Mouse (Mus musculus) limb, embryonic 11.5 days (tissue): Measurements from ENCODE around the gene Mrpl2. TPM values are rescaled to one million over a fixed set of nuclear protein-coding genes. Genes with fewer than 3 reads are reported as not detected.

Experiments used
- ATAC-seq: fragments of 200-750 bp; cut with Nextera tagmentation; 2 replicates; pipeline ENCODE4 v1.8.0; 2017; ENCODE audit warnings: low read depth; ENCODE audit not compliant: insufficient number of reproducible peaks, low FRiP score, low TSS enrichment
- DNase-seq: peaks from one replicate; pipeline ENCODE4 v3.0.0-alpha.2; 2015; ENCODE audit warnings: low spot score
- H3K27ac ChIP-seq: fragments of 300-500 bp; sonication (generic); replicated peaks from 2 replicates; pipeline ENCODE4 v1.5.1; 2014; ENCODE audit warnings: low read depth, mild to moderate bottlenecking, low read length
- H3K27me3 ChIP-seq: fragments of 300-500 bp; sonication (generic); 2 replicates; pipeline ENCODE4 v1.6.1; 2014; ENCODE audit warnings: mild to moderate bottlenecking, low read length, mixed read lengths; ENCODE audit not compliant: control insufficient read depth, insufficient read depth
- H3K36me3 ChIP-seq: fragments of 300-500 bp; sonication (generic); 2 replicates; pipeline ENCODE4 v1.6.1; 2014; ENCODE audit warnings: mild to moderate bottlenecking, low read length, moderate library complexity, mixed read lengths; ENCODE audit not compliant: control insufficient read depth, insufficient read depth
- H3K4me1 ChIP-seq: fragments of 300-500 bp; sonication (generic); 2 replicates; pipeline ENCODE4 v1.6.1; 2014; ENCODE audit warnings: low read length, mixed read lengths; ENCODE audit not compliant: control insufficient read depth, insufficient read depth
- H3K4me2 ChIP-seq: fragments of 300-500 bp; sonication (generic); 2 replicates; pipeline ENCODE4 v1.6.1; 2014; ENCODE audit warnings: low read depth, mild to moderate bottlenecking, moderate library complexity; ENCODE audit not compliant: severe bottlenecking
- H3K4me3 ChIP-seq: fragments of 300-500 bp; sonication (generic); 2 replicates; pipeline ENCODE4 v1.5.1; 2014; ENCODE audit warnings: low read depth, low read length
- H3K9ac ChIP-seq: fragments of 300-500 bp; sonication (generic); 2 replicates; pipeline ENCODE4 v1.6.1; 2014; ENCODE audit warnings: mild to moderate bottlenecking, low read length
- H3K9me3 ChIP-seq: fragments of 300-500 bp; sonication (generic); 2 replicates; pipeline ENCODE4 v1.6.1; 2016; ENCODE audit warnings: low read length; ENCODE audit not compliant: control insufficient read depth
- WGBS: fragments of 180-500 bp; shearing (Covaris S2); extraction: QIAGEN DNeasy Blood & Tissue Kit; methylation state at CpG from one replicate; pipeline ENCODE4 v1.1.7; 2014; 5-methylcytosine and 5-hydroxymethylcytosine counted together
- polyA plus RNA-seq: library from polyadenylated mRNA; unstranded; fragments of >200 nt; fragmentation: Nextera tagmentation; extraction: Ambion mirVana; gene quantifications from 2 replicates; pipeline ENCODE4 v1.2.1, GENCODE M21; 2014

Gene Mrpl2
- polyA plus RNA-seq, 1 experiment from 2014 or later, result 126 TPM

GRCm38 (mm10) chr17:46629685-46630441, 16.2 kb upstream of the Mrpl2 start:
- peak; percentile 76 for ATAC-seq
- Histone ChIP-seq H3K4me3 (peak overlapping the region; percentile 99), H3K36me3 (no peaks in the 10 kb centered on the region; the same call in 1 of the 2 replicates), H3K27me3 (no peaks in the 10 kb centered on the region), H3K4me1 (peaks cover 39% of the 10 kb centered on the region), H3K4me2 (peak overlapping the region; percentile 70), H3K9me3 (no peaks in the 10 kb centered on the region), H3K9ac (peak overlapping the region; percentile 98), H3K27ac (peak overlapping the region; percentile 94)
- 2% methylated on average over 12 of the region's 12 CpGs for WGBS
- peak; percentile 78 for DNase-seq

- H3K36me3 ChIP-seq, result no peaks in the 10 kb centered on the region; the same call in 1 of the 2 replicates
- H3K9me3 ChIP-seq, result no peaks in the 10 kb centered on the region; the same call in 1 of the 2 replicates
- no peaks in the 10 kb centered on the region; the same call in 1 of the 2 replicates for H3K4me1 ChIP-seq
- WGBS, result 20% methylated on average over 15 of the region's 15 CpGs
- peak; percentile 53 for DNase-seq
- H3K9ac ChIP-seq, result no peak overlapping the region
- H3K4me3 ChIP-seq, result no peak overlapping the region
- H3K27me3 ChIP-seq, result no peaks in the 10 kb centered on the region
- peak; percentile 29; the same call in 1 of the 2 replicates for ATAC-seq
- 0 out of 2 replicates have a peak overlapping the region, but pooled peaks have one; percentile 2 for H3K27ac ChIP-seq
- H3K4me2 ChIP-seq, result peak overlapping the region; percentile 10; the same call in 1 of the 2 replicates
Observed at GRCm38 (mm10) chr17:46636831-46637523, 9.1 kb upstream of the Mrpl2 start.

DNA sequence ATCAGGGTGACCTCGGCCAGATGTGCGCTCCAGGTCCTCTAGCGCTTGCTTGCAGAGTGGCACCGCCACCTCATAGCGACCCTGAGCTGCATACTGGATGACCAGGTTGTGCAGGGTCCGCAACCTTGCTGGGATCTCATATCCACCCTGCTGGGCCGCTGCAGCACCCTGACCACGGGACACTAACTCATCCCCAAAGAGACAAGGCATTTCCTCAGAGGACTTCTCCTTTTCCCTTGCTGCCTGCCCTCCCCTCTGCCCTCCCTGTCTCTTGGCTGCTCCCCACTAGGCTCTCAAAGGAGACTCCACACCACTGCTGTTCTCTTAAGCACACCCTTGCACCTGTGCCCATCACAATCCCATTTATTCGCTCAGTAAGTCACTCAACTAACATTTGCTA, 6.1 kb upstream of the Mrpl2 start:
- WGBS, result 82% methylated on average over 9 of the region's 9 CpGs
- no peak for DNase-seq
- Histone ChIP-seq H3K27me3 (no peaks in the 10 kb centered on the region), H3K36me3 (no peaks in the 10 kb centered on the region), H3K4me2 (no peak overlapping the region), H3K4me3 (no peak overlapping the region), H3K4me1 (peaks cover 3% of the 10 kb centered on the region; the same call in 1 of the 2 replicates), H3K27ac (no peak overlapping the region), H3K9ac (no peak overlapping the region), H3K9me3 (no peaks in the 10 kb centered on the region; the same call in 1 of the 2 replicates)
- no peak for ATAC-seq

DNA sequence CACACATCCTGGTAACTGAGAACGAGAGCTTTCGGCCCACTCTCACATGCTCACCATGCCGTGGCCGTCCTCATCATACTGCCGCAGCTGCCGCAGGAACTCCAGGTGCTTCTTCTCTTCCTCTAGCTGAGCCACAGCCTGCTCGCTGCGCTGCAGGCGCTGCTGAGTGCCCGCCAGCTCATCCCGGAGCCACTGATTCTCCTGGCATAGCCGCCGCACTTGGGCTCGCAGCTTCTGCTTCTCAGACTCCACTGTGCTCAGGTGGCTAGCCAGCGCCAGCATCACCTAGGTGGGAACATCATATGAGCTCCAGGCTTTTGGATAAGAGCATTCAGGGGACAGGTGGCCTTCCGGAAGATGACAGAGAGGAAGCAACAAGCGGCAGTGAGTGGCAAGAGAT, 4.0 kb upstream of the Mrpl2 start:
- H3K9ac ChIP-seq, result no peak overlapping the region
- 89% methylated on average over 17 of the region's 17 CpGs for WGBS
- H3K4me2 ChIP-seq, result no peak overlapping the region
- no peaks in the 10 kb centered on the region; the same call in 1 of the 2 replicates for H3K9me3 ChIP-seq
- H3K27me3 ChIP-seq, result no peaks in the 10 kb centered on the region
- H3K36me3 ChIP-seq, result no peaks in the 10 kb centered on the region
- H3K4me1 ChIP-seq, result peaks cover 7% of the 10 kb centered on the region; the same call in 1 of the 2 replicates
- DNase-seq (no peak), ATAC-seq (no peak)
- H3K4me3 ChIP-seq, result no peak overlapping the region
- no peak overlapping the region for H3K27ac ChIP-seq

- Histone ChIP-seq H3K27ac (no peak overlapping the region), H3K9ac (peak overlapping the region; percentile 17; the same call in 1 of the 2 replicates)
Observed at GRCm38 (mm10) chr17:46644152-46644805, 1.8 kb upstream of the Mrpl2 start.

DNA sequence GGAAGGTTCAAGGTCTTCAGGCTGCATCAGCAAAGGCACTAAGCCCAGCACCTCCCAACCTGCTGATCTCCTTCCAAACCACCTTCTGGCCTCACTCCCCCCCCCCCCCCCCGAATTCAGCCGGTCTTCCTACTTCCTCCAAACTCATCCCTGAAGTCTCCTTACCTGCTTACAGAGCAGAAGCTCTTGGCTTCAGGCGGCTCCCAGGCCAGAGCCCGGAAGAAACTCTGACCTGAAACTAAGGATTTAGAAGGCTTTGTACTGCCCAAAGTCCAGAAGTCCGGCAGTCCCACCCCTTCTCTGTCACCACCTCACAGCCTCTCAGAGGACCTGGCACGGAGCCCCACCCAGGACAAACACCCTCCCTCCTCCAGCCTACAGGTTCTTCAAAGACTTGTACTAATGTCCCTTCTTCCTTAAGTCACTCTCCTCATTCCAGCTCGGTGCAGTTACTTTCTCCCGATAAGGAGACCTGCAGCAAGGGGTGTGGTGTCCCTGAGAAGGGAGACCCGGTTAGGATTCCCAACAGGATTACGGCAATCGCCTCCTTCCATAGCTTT, 1.0 kb upstream of the Mrpl2 start:
- Histone ChIP-seq H3K4me2 (peak overlapping the region; percentile 91), H3K27ac (no peak overlapping the region), H3K4me1 (peaks cover 11% of the 10 kb centered on the region; the same call in 1 of the 2 replicates), H3K9ac (peak overlapping the region; percentile 61), H3K4me3 (peak overlapping the region; percentile 91), H3K9me3 (no peaks in the 10 kb centered on the region; the same call in 1 of the 2 replicates), H3K36me3 (no peaks in the 10 kb centered on the region), H3K27me3 (no peaks in the 10 kb centered on the region)
- DNase-seq (no peak), ATAC-seq (no peak)
- 10% methylated on average over 11 of the region's 11 CpGs for WGBS

More at GRCm38 (mm10) chr17:46644152-46644805, 1.8 kb upstream of the Mrpl2 start:
- H3K4me2 ChIP-seq, result peak overlapping the region; percentile 91; the same call in 1 of the 2 replicates
- DNase-seq (no peak), ATAC-seq (no peak)
- no peak overlapping the region for H3K4me3 ChIP-seq
- no peaks in the 10 kb centered on the region; the same call in 1 of the 2 replicates for H3K9me3 ChIP-seq
- H3K4me1 ChIP-seq, result peaks cover 8% of the 10 kb centered on the region; the same call in 1 of the 2 replicates
- WGBS, result 86% methylated on average over 12 of the region's 12 CpGs
- no peaks in the 10 kb centered on the region for H3K36me3 ChIP-seq
- no peaks in the 10 kb centered on the region for H3K27me3 ChIP-seq

- Histone ChIP-seq H3K4me1 (peaks cover 14% of the 10 kb centered on the region), H3K36me3 (no peaks in the 10 kb centered on the region), H3K9me3 (no peaks in the 10 kb centered on the region), H3K4me3 (peak overlapping the region; percentile 91), H3K9ac (peak overlapping the region; percentile 70), H3K27ac (0 out of 2 replicates have a peak overlapping the region, but pooled peaks have one; percentile 36), H3K4me2 (peak overlapping the region; percentile 90), H3K27me3 (no peaks in the 10 kb centered on the region)
- ATAC-seq, result no peak; the same call in 1 of the 2 replicates
- no peak for DNase-seq
- WGBS, result under 1% methylated on average over 19 of the region's 19 CpGs
Observed at GRCm38 (mm10) chr17:46646322-46646662, 263 bp downstream of the Mrpl2 start.
